Mouse (Mus musculus): ENCODE data around the gene Kcne1.

The Kcne1 gene

GRCm38 (mm10) chr16:92355366-92355765 lies 3.9 kb downstream of the Kcne1 start:
- no peak for DNase-seq

- DNase-seq = no peak
Measured at GRCm38 (mm10) chr16:92353897-92354296, 5.4 kb downstream of the Kcne1 start.

- DNase-seq = no peak
Measured at GRCm38 (mm10) chr16:92353295-92353694, 6.0 kb downstream of the Kcne1 start.

DNA sequence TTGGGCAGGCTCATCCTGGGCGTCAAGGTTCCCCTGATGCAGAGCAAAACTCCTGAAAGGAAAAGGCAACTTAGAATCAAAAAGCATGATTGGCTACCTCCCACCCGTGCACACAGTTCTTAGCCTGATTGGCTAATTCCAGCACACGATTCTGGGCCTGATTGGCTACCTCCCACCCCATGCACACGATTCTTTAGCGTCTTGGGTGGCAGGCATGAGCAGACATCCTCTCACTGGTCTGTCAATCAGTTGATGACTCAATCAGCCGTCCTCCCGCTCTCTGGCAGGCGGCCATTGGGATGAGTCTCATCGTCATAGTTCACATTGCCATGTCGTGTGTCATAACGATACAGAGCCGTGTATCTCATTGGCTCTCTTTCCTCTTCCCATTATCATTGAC lies 10.3 kb downstream of the Kcne1 start:
- DNase-seq = no peak

DNA sequence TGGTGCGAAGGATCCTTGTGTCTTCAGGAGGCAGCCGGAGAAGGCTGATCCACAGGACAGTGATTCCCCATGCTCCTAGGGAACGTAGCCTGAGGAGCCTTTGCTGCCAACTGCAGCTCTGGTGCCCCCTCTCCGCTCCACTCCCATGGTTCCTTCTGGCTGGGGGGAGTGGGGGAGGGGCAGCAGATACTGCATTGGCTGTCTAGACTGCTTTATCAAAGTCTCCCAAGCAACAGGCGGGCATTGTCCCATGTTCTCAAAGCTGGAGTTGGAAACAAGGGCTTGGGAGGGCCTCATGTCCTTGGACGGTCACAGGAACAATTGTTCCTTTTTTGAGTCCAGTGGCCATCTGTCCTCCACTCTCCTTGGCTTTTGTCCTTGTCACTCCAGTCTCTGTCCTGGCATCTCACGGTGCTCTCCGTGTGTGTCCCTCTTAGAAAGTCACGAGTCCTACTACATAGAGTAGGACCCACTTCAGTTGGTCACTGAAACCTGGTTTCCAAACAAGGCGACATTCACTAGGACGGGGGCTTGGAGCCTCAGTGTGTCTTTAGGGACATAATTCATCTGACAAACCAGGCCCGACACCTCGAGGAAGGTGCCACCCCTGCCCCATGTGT lies 12.9 kb downstream of the Kcne1 start:
- DNase-seq = no peak

GRCm38 (mm10) chr16:92345177-92345576 lies 14.1 kb downstream of the Kcne1 start:
- DNase-seq = no peak

DNA sequence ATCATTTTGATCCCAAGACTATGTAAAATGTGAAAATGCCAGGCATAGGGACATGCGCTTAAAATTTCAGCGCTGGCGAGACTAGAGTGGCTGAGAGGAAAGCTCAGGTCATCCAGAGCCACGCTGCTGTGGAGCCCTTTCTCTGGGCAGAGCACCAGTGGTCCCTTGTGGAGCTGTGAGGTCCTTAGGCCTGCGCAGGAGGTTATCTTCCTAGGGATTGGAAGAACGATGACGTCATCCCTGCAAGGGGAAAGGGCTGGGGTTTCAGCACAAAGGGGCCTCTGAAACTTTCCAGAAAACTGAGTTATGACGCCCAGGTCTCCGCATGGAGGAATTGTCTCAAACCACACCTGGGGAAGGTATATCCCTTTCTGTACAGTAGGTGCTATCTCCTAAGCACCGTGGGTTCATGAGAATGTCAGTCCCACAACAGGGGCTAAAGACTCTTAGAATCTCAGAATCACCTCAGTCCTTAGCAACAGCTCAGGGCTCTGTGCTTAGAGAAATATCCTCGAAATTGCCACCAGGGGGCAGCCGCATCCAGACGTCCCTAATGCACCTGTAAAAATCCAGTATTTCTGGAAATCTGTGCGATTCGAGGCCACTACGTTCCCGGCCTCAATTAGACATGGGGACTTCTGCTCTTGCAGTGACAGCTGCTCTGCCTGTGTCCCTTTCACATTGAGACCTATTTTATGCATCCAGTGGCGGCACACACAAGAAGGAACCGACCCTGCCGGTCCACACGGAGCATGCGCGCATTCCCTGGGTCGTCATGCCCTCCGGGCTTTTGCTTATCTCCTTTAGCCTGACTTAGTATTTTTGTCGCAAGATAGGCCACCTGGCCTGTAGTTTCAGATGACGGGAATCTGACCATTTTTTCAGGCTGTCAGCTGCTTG lies 18.4 kb downstream of the Kcne1 start:
- DNase-seq = peak; percentile 20

DNA sequence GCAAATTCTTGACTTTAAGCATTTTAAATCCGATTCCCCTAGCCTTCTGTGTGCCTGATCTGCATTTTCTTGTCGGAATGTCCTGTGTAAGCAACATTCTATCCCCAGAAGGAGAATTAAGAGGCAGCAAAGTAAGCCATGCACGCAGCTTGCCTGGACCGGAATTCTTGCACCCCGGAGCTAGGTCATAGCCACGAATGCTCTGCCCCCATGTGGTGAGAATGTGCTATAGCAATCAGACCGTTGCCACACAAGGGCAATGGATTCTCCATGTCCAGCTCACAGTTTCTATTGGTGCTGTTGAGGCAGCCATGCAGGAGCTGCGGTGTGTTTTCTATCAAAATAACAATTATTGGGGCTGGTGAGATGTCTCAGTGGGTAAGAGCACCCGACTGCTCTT lies 23.0 kb downstream of the Kcne1 start:
- peak; percentile 38 for DNase-seq

DNA sequence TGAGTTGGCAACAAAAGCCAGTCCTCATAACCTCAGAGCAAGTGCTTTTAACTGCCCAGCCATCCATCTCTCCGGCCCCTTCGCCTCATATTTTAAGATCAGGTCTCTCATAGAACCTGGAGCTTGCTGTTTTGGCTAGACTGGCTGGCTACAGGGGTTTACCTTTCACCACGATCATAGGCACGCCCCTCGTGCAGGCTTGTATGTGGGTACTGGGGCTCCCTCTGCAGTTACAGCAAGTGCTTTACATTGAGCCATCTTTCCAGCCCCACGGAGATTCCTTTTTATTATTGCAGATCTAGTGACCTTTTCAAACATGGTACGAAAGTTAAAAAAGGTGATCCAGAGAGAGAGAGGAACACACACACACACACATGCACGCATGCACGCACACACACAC lies 24.7 kb downstream of the Kcne1 start:
- DNase-seq = no peak

DNA sequence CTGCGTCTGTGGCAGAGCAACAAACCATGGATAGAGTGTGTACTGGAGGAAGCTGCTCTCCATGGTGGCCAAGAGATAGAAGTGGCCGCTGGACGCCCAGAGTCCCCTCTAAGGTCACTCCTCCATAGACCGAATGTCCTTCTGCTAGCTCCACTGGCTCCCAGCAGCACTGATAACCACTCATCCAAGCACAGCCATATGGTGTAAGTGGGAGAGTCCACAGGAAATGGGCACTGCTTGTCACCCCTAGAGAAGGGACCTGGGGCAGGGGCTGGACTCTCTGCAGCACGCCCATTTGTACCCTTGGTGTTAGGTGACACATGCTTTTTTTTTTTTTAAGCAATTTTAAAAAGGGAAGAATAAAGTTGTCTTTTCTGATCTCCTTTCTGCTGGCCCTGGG lies 28.3 kb downstream of the Kcne1 start:
- no peak for DNase-seq

- no peak for DNase-seq
Measured at GRCm38 (mm10) chr16:92327911-92328310, 31.4 kb downstream of the Kcne1 start.

- DNase-seq = no peak
Measured at GRCm38 (mm10) chr16:92325062-92325406, 34.2 kb downstream of the Kcne1 start.

DNA sequence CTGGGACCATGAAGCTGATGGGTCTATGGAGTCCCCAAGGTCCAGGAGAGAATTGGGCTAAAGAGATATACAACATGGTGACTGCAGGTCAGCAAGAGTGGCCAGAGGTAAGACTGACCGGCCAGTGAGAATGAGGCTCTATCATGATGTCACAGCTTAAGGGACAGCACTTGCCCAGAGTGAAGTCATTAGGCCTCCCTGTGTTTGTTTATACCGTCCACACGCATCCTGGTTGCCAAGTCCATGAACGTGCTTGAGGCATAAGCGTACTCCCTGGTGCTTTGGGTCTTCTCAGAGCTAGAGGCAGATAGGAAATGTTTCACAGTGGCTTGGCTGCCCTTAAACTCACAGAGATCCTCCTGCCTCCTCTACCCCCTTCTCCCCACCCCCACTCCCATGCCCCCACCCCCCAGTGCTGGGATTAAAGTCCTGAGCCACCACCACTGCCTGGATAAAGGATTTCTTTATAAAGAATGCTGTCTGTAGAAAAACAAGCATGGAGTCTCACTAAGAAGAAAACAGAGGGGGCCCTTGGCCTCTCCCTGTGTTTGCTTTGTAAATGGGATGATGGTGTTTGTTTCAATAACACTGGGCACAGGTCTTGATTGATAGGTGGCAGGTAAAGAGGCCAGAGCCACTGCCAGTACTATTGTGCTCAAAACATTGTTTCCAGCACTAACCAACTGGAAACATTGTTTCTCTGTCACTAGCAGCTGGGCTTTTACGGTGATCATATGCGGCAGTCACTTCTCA lies 34.8 kb downstream of the Kcne1 start:
- no peak for DNase-seq

DNA sequence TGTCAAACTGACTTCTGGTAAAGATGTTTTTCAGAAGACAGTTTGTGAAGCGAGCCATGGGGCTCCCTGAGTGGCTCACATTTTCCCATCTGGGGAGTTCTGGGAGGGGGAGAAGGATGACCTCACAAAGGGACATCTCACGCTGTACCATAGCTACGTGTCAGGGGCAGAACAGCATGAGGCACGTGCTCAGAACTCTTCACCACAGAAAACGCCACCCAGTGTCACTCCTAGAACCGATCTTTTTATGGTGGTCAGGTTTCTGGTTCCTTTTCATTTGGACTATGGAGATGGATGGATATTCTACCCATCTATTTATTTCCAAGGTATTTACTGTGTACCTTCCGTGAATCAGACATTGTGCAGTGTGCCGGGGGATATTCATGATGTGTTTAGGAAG lies 37.9 kb downstream of the Kcne1 start, which contains the start of gene Fam243:
TSS of gene Fam243 (minus strand) at position 101 of the 400 bp plus-strand sequence.
- DNase-seq = no peak

DNA sequence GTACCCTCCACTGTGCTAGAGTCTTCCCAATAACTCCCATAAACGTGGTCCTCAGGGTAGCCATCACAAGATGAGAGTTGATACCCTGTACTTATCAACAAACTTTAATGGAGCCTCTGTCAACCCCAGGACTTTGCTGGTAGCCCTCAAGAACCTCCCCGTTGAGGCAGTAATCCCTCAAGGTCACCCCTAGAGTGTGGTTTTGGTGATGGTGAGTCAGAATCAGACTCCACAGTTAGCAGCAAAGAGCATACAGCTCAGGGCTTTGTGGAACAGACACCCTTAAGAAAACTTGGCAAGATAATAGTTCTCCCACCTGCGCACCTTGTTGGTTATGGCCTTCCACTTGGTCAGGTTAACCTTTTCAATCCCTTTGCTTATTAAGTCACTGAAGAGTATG lies 38.9 kb downstream of the Kcne1 start:
- no peak for DNase-seq

DNA sequence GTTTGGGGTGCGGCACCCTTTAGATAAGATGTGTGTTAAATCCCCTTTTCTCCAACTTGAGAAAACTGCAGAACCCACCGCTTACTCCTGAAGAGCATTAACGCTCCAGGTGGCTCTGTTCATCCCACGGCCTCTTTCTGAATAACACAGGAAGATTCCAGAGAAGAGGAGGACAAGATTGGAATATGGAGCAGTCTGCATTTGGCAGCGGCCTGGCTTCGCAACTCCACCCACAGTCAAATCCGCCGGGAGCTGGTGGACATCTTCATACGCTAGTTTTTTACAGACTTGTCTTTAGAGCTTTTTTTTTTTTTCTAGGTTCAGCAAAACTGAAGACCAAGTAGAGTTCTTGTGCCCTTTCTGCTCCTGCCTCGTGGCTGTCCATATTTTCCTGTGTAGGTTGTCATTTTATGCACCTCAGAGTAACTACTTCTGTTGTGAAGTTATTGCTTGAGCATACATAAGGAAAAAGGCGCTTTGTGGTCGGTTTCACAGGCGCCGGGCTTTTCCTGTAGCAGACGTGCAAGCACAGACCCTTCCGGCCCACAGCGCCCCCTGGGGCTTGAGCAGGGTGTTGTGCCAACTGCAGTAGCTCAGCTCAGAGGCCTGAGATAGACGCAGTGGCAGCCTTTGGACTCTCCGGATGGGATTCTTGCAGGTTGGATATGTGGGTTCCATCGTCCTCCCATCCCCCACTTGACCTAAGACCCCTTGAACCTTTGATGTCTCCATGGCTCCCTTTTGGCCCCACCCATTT lies 39.7 kb downstream of the Kcne1 start:
- no peak for DNase-seq

DNA sequence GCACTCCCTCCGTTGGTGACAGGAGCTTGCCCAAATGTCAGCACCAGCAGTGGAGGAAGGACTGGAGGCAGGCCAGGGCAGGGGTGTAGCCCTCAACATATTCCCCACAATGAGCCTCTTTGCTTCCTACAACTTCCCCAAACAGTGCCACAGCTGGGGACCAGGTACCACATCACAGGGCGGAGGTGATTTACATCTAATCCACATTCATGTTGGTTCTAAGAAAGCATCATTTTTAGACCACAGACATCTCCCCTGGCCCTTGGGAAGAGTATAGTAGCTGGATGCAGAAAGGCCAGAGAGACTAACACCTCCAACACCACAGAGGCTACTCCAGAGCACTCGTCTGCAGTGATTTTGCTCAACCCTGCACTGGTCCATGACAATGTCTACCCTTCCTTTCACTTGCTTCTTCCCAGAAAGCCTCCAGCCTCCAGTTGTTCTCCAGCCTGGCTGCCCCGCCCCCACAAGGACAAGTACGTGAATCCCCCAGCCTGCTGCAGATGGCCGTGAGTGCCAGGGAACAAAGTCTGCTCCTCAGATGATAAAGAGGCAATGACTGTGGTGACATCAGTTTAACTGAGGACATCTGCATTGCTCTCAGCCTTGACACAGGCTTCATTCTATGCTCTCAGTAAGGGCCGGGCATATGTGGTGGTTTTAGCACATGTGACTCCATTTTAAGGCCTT lies 43.1 kb downstream of the Kcne1 start:
- DNase-seq = no peak

DNA sequence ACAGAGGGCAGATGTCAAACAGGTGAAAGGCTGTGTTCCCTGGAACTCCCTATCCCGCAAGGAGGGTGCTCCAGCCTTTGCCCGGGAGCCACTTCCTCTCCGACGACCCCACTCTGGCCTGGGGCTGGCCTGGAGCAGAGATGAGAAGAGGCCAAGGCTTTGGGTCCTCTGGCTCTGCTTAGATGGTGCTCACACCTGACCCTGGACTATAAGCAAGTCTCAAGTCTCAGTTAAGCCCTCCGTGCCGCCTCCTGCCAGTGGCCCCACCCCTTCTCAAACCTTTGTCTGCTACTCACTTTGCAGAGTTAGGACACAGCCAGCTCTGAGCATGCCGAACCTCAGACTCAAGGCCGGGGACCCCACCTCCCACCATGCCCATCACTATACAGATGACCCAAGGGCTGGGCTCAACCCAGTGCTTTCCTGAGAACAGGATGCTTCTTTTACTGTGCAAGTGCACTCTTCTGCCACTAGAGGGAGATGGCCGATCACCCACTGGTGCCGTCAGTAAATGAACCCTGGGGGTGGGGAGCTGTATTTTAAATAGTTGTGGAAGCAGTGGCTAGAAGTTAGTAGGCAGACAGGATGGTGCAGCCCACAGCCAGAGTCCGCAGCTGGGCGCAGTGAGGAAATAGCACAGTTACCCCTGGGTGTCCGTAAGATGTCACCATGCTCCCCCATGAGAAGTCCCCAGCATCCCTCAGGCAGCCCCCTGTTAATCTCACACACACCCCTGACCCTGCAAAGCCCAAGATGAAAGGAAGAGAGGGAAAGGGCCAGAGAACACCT lies 45.1 kb downstream of the Kcne1 start:
- peak; percentile 20 for DNase-seq

GRCm38 (mm10) chr16:92309126-92309525 lies 50.1 kb downstream of the Kcne1 start:
- no peak for DNase-seq

- DNase-seq = no peak
Measured at GRCm38 (mm10) chr16:92307947-92308346, 51.3 kb downstream of the Kcne1 start.

DNA sequence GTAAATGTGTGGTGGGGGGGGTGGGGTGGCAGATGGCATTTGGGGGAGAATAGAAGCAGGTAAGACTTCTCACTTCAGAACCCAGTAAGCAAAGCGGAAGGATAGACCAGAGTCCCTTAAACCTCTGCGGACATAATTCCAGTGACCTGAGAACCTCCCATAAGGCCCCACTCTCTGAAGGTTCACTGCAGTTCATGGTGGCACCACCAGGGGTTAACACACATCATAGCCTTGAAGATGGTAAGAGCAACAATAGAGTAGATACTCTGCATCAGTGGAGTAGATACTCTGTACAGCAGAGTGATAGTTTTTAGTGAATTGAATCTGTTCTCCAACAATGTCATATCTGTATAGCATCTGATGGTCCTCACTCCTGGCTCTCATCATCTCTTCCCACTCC lies 53.7 kb downstream of the Kcne1 start:
- no peak for DNase-seq

DNA sequence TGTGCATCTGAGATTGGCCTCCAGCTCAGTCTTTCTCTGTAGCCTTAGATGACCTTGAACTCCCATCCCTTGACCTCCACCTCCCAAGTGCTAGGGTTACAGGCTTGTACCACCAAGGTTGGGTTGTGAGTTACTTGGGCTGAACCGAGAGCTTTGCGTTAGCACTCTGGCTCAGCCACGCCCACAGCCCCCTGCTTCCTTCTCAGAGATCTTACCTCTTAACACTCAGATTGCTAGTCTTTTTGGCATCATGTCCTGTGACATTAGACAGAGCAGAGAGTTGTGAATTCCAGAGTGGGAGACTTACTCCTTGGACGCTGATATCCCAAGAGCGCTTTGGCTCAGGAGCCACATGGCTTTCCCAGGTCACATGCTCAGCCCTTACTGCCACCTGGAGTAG lies 56.8 kb downstream of the Kcne1 start:
- DNase-seq = no peak
